Mouse (Mus musculus) testis, adult 2 months (tissue): ENCODE measurements around the gene Angpt4. TPM values are rescaled to one million over a fixed set of nuclear protein-coding genes. Genes with fewer than 3 reads are reported as not detected.

Source experiments
- H3K27ac ChIP-seq: fragments of 200-500 bp; 2 replicates; pipeline ENCODE4 v1.5.1; 2012; ENCODE audit warnings: low read depth, low read length; ENCODE audit not compliant: control insufficient read depth, insufficient read depth
- H3K27me3 ChIP-seq: fragments of 200-500 bp; 2 replicates; pipeline ENCODE4 v1.6.1; 2012; ENCODE audit warnings: mild to moderate bottlenecking, low read length, moderate library complexity; ENCODE audit not compliant: control insufficient read depth, insufficient read depth
- H3K36me3 ChIP-seq: fragments of 200-500 bp; 2 replicates; pipeline ENCODE4 v1.6.1; 2012; ENCODE audit warnings: mild to moderate bottlenecking, low read length; ENCODE audit not compliant: control insufficient read depth, insufficient read depth
- H3K4me1 ChIP-seq: fragments of 200-500 bp; 2 replicates; pipeline ENCODE4 v1.6.1; 2012; ENCODE audit warnings: low read length; ENCODE audit not compliant: control insufficient read depth, insufficient read depth
- H3K4me3 ChIP-seq: fragments of 200-500 bp; 2 replicates; pipeline ENCODE4 v1.5.1; 2012; ENCODE audit warnings: low read depth, mild to moderate bottlenecking, low read length, moderate library complexity, mixed read lengths; ENCODE audit not compliant: control insufficient read depth
- CTCF ChIP-seq: fragments of 200-500 bp; IDR thresholded peaks from 2 replicates; pipeline ENCODE4 v1.5.1; 2012; ENCODE audit warnings: low read depth, mild to moderate bottlenecking, inconsistent platforms, low read length, moderate library complexity; ENCODE audit not compliant: control insufficient read depth, insufficient read depth, insufficient replicate concordance
- POLR2A ChIP-seq: fragments of 200-500 bp; IDR thresholded peaks from 2 replicates; pipeline ENCODE4 v1.6.1; 2012; ENCODE audit warnings: low read depth, mild to moderate bottlenecking, inconsistent platforms, low read length, moderate library complexity; ENCODE audit not compliant: control insufficient read depth
- polyA plus RNA-seq: library from polyadenylated mRNA; depleted of rRNA; stranded (reverse); fragments of >200 nt; gene quantifications from 2 replicates; pipeline ENCODE4 v1.2.3, GENCODE M21; 2012

Angpt4 gene
- polyA plus RNA-seq, 1 experiment: 2.5 TPM

- Histone ChIP-seq H3K27ac (no peak overlapping the region), H3K4me1 (no peaks in the 10 kb centered on the region), H3K4me3 (no peak overlapping the region), H3K36me3 (no peaks in the 10 kb centered on the region), H3K27me3 (no peaks in the 10 kb centered on the region)
- TF ChIP-seq POLR2A (no peak), CTCF (no peak)
Observed at GRCm38 (mm10) chr2:151948311-151948710, 37.3 kb downstream of the Angpt4 start.

- TF ChIP-seq POLR2A (no peak), CTCF (no peak)
- no peak overlapping the region for H3K4me3 ChIP-seq
- H3K27ac ChIP-seq: peak overlapping the region; percentile 7; the same call in 1 of the 2 replicates
- no peaks in the 10 kb centered on the region for H3K4me1 ChIP-seq
- no peaks in the 10 kb centered on the region for H3K27me3 ChIP-seq
- H3K36me3 ChIP-seq: no peaks in the 10 kb centered on the region
Observed at GRCm38 (mm10) chr2:151949082-151949774, 38.2 kb downstream of the Angpt4 start.

GRCm38 (mm10) chr2:151953665-151954064 lies 42.7 kb downstream of the Angpt4 start:
- Histone ChIP-seq H3K4me3 (no peak overlapping the region), H3K4me1 (no peaks in the 10 kb centered on the region), H3K27ac (no peak overlapping the region), H3K27me3 (no peaks in the 10 kb centered on the region), H3K36me3 (no peaks in the 10 kb centered on the region)
- no peak for TF ChIP-seq CTCF

- no peak for TF ChIP-seq CTCF
- TF ChIP-seq POLR2A: no peak
- Histone ChIP-seq H3K27ac (no peak overlapping the region), H3K36me3 (no peaks in the 10 kb centered on the region), H3K4me3 (no peak overlapping the region), H3K27me3 (no peaks in the 10 kb centered on the region), H3K4me1 (no peaks in the 10 kb centered on the region)
Observed at GRCm38 (mm10) chr2:151956500-151957137, 45.6 kb downstream of the Angpt4 start.

GRCm38 (mm10) chr2:151959274-151959673 lies 48.3 kb downstream of the Angpt4 start:
- Histone ChIP-seq H3K27ac (no peak overlapping the region), H3K36me3 (no peaks in the 10 kb centered on the region), H3K4me3 (no peak overlapping the region), H3K27me3 (no peaks in the 10 kb centered on the region), H3K4me1 (no peaks in the 10 kb centered on the region)
- TF ChIP-seq POLR2A (no peak), CTCF (no peak)

GRCm38 (mm10) chr2:151961284-151962196 lies 50.5 kb downstream of the Angpt4 start:
- H3K4me3 ChIP-seq: no peak overlapping the region
- H3K4me1 ChIP-seq: no peaks in the 10 kb centered on the region
- no peaks in the 10 kb centered on the region for H3K36me3 ChIP-seq
- H3K27me3 ChIP-seq: no peaks in the 10 kb centered on the region
- no peak overlapping the region for H3K27ac ChIP-seq
- no peak for TF ChIP-seq CTCF
- TF ChIP-seq POLR2A: no peak

GRCm38 (mm10) chr2:151962474-151962873 lies 51.5 kb downstream of the Angpt4 start:
- H3K36me3 ChIP-seq: no peaks in the 10 kb centered on the region
- H3K27ac ChIP-seq: no peak overlapping the region
- H3K4me1 ChIP-seq: no peaks in the 10 kb centered on the region; the same call in none of the 2 replicates

More at GRCm38 (mm10) chr2:151962474-151962873, 51.5 kb downstream of the Angpt4 start:
- TF ChIP-seq POLR2A (no peak), CTCF (no peak)
- Histone ChIP-seq H3K27me3 (no peaks in the 10 kb centered on the region), H3K4me3 (no peak overlapping the region)
